Mouse (Mus musculus) liver, postnatal 0 days (tissue): ENCODE measurements around the gene Tab2.

ENCODE experiments used
- CTCF ChIP-seq: sonication (generic); IDR thresholded peaks from 2 replicates; pipeline ENCODE4 v1.5.1; 2016; ENCODE audit warnings: antibody characterized with exemption, low read depth
- EP300 ChIP-seq: IDR thresholded peaks from 2 replicates; pipeline ENCODE4 v1.6.1; 2016; ENCODE audit warnings: antibody characterized with exemption, low read depth, mild to moderate bottlenecking

DNA sequence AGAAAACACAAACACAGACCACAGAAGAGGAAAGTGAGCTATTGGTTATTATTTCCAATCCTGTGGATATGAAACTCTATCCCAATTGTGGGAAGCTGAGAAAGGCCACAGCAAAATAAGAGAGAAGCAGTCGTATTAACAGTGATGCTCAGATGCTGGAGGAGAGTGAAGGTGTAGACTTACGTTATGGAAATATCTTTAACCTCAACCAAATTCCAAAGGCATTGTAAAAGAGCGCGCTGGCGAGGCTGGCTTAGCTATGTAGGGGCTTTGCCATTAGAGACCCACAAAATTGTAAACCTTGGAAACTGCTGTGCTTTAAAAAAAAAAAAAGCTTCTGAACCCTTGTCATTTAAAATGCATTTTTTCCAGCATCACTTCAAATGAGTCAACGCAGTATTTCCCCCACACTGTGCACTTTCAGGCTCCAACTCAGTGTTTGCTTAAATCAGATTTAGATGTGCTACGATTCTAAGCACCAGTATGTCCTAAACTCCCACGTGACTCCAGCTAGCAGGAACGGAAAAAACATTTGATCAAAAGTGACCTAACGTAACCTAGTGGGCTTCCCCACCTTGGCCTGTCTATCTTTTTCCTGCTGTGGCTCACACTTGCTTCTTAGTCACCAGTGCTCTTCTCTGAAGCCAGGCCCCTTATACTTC is 36.4 kb upstream of the Tab2 start:
- TF ChIP-seq EP300 (no peak), CTCF (no peak)
